Mouse (Mus musculus): ENCODE measurements around the gene Ppp2r2d.

Gene Ppp2r2d

DNA sequence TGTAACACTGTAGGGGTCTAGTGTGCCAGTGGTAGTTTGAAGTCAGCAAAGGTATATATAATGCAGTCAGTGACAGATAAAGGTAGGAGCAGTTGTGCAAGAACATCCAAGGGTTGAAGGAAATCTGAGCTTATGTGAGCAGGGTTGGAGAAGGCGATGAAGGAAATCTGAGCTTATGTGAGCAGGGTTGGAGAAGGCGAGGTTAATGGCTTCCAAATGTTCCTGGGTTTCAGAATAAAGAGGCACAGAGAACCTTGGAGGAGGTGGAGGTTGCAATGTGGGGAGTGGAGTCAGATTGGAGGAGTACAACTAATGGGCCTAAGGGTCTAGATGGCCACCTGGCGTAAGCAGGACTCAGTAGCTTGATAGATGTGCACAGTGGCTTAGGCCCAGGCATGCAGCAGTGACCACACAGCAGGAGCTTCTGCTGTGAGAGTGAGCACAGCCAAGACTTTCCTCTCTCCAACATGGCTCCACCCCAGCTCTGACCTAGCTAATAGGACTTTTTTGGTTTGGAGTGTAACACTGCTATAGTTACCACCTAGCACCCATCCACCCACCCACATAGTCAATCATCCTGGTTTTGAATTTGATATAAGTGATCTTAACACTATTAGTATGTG, 18.2 kb downstream of the Ppp2r2d start:
- DNase-seq = no peak

GRCm38 (mm10) chr7:138864776-138865175, 18.9 kb downstream of the Ppp2r2d start:
- DNase-seq = no peak

DNA sequence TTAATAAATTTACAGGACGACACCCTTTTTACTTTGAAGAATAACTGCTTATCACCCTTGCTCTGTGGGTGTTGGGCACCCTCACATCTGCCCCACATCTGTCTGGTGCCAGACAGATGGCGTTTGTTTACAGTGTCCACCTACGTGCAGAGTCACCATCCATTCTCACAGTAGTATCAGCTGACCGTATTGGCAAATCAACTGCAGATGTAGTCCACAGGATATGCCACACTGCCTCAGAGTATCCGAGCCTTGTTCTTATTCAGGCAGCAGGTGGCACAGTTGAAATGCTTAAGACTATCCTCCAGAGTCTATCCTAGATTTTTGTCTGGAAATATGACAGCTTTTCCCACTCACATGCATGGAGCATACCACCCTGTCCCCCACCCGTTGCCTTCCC, 21.4 kb downstream of the Ppp2r2d start:
- DNase-seq = no peak

DNA sequence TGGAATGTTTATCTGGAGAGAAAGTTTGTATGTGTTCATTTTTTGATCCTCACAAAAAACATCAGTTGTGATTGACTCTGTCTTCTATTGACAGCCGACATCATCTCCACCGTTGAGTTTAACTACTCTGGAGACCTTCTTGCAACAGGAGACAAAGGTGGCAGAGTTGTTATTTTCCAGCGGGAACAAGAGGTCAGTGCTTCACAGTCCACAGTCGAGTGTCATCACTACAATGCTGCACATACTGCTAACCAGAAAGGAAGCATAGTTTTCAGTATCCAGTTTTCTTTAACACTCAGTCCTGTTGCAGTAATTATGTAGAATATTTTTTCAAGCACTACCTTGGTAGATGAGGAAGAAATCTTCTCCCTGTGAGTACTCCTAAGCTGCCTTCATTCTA, 22.4 kb downstream of the Ppp2r2d start:
- DNase-seq = no peak

DNA sequence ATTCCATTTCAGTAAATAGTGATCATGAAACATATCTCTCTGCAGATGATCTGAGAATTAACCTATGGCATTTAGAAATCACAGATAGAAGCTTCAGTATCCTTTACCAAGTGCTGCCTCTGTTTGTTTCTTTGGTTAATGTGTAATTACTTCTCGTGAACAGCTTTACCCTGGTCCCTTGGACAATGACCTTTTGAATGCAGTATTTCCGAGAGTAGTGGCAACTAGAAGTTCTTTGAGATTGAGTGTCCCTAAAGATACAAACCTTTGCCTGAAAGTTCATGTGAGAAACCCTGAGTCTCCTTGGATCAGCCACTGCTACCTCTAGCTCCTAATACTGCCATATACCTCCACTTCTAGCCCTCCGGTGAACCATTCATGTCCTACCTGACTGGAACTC, 27.1 kb downstream of the Ppp2r2d start:
- DNase-seq = peak in 1 of 2 experiments; percentile 58

DNA sequence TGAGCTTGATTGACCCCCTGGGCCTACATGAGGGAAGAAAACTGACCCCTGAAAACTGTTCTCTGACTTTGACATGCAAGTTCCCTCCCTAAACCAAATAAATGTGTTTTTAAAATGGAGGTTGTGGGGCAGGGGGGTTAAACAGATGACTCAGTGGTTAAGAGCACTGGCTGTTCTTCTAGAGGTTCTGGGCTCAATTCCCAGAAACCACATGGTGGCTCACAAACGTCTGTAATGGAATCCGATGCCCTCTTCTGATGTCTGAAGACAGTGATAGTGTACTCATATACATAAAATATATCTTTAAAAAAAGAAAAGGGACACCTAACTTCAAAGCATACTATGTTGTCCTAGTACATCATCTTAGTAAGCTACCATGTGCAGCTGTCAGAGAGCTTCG, 29.2 kb downstream of the Ppp2r2d start:
- DNase-seq = no peak

DNA sequence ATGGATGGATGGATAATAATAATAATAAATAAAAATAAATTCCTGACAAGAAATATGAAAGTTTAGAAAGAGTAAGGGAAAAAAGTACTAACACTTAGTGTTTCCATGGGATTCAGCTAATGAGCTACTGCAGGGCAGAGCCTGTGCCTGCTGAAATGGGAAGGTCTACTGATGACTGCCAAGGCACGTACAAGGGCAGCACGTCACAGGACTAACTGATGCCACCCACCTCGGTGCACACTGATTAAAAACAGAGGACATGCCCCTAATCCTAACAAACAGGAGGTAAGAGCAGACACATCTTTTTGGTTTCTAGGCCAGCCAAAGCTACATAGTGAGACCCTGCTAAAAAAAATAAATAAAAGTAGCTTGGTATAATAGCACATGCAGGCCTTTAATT, 37.8 kb downstream of the Ppp2r2d start:
- DNase-seq = no peak

DNA sequence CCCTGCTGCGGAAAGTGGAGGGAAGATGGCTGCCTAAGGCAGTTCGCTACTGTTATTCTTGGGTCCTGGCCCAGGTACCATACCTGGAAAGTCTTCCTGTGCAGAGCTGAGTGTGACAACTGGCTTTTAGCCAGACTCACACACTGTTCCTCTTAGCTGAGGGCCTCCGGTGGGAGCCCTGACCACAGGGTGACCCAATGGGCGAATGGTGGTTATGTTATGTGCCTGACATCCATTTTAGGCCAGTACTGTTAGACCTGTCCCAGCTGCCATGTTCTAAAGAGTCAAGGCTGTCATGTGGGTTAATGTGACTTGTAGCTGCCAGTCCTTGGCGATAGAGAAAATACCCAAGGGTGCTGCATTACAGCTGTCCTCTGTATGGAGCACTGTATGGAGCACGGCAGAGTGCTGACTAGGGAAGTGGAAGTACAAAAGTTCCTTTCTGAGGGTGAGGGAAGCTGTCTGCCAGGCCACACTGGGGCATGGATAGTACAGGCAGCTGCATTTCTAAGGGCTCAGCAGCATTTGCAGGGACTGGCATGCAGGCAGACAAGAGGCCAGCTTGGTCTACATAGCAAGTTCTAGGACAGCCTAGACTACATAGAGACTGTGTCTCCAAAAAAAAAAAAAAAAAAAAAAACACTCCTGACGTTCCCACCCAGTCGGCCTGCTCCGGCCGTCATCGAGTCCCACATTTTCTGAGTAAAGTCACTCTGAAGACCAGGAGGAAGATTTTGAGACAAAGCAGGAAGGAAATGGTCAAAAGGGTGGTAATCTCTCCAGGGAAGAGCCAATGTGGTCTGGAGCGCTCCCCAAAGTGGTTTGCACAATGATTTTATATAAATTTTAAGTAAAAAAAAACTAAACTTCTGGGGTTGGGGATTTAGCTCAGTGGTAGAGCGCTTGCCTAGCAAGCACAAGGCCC, 39.7 kb downstream of the Ppp2r2d start:
- DNase-seq = peak in 1 of 2 experiments; percentile 35

GRCm38 (mm10) chr7:138898122-138898521, 52.2 kb downstream of the Ppp2r2d start:
- peak; percentile 65 to 82 for DNase-seq

DNA sequence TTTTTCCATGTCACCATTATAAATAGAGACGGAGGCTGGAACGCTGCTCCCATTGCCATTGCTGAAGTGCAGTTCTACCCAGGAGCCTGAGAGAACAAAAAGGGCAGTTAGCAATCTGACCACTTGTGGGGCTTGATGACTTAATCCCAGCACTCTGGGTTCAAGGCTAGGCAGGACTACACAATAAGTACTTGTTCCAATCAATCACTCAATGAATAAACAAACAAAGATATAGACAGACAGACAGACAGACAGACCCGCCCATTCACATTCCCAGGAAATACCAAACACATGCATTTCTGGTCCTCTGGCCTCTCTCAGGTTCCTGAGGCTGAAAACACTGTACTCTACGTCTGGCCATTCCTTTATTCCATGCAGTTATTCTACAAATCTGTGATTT, 52.9 kb downstream of the Ppp2r2d start:
- no peak for DNase-seq

GRCm38 (mm10) chr7:138903886-138904435, 58.1 kb downstream of the Ppp2r2d start:
- peak; percentile 61 to 86 for DNase-seq

- no peak for DNase-seq
These were observed 60.6 kb downstream of the Ppp2r2d start for GRCm38 (mm10) chr7:138906441-138906840.

DNA sequence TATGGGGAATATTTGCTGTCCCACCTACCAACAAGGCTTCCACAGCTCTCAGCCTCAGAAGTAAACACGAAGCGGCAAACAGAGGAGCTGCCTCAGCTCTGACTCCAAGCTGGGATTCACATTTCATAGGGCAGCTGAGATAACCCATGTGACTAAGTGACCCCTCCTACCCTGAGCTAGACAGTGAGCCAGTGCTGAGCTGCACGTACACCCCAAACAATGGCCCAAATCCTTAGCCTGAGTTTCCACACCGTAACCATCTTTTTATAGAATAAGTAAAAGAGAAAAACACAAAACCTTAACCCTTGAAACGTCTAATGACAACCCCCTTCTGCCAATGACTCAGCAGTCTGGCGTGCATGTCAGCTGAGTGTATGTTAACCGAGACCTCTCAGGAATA, 61.2 kb downstream of the Ppp2r2d start:
- peak; percentile 54 to 75 for DNase-seq

DNA sequence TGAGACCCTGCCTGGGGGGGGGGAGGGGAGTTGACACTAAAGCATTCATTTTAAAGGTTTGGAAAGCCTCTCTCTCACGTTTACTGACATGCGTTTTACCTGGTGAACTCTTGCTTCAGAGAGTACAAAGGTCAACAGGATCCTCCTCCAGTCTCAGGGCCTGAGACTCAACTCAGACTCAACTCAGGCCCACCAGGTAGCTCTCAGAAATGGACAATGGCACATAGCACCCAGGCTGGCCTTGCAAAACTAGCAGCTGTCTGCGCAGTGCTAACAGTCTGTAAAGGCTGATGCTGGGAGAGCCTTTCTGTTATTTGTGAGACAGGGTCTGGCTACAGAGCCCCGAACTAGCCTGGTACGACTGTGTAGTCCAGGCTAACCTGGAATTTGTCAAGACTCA, 62.1 kb downstream of the Ppp2r2d start:
- DNase-seq = peak; percentile 40 to 70

DNA sequence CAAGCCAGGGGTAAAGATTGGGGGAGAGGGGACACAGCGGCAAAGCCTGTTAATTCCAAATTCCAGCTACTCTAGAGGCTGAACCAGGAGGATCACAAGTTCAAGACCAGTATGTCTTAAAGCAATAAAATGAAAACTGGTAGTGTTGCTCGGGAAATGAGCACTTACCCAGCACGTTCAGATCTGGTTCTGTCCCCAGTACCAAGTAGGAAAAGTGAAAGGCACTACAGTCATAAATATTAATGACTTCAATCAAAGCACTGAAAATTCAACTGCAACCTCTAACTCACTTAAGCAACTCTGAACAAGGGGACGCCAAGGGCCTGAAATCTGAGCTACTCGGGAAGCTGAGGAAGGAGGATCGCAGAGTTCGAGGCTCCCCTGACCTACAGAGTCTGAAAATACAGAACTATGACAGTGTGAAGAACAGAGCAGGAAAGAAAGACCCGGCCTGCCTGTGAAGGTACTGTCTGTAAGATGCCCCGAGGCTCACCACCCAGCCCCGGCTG, 62.9 kb downstream of the Ppp2r2d start:
- no peak for DNase-seq

DNA sequence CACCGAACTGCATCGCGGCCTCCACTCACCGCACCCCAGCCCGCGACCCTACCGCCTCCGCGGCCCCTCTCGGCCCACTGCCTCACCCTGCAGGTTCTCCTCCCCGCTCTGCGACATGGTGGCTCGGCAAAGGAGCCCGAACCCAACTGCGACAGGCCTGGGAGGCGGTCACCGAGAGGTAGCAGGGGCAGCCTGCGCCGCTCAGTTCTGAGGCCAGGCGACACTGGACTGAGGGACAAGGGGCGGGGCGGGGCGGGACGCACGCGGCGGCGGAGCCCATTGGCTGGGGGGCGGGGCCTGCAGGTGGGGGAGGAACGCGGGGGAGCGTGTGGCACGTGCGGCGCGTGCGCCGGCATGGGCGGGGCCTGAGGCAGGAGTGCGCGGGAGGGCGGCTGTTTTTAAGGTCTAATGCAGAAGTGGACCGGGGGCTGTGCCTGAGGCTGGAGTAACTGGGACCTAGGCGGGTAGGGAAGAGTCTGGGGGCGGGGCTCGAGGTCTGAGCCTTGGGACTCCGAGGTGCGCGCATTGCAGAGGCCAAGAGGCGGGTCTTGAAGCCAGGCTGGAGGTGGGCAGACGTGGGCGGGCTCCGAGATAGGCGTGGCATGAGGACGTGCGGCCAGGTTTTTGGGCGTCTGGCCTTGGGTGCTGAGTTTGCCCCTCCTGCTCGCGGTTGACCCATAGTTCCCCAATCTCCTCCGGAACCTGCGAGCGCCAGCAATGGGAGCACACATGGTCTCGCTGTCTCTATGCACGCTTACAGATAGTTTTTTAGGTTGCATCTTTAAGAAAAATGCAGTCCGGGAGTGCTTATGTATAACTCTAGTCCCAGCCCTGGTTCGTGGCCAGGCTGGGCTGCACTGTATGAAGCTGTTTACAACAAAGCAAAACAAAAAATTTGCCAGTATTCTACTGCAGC, 63.7 kb downstream of the Ppp2r2d start, which contains the start of gene Bnip3:
Gene Bnip3, minus strand, starts transcription at position 243 of the 916 bp plus-strand sequence.
- DNase-seq = peak; percentile 96

DNA sequence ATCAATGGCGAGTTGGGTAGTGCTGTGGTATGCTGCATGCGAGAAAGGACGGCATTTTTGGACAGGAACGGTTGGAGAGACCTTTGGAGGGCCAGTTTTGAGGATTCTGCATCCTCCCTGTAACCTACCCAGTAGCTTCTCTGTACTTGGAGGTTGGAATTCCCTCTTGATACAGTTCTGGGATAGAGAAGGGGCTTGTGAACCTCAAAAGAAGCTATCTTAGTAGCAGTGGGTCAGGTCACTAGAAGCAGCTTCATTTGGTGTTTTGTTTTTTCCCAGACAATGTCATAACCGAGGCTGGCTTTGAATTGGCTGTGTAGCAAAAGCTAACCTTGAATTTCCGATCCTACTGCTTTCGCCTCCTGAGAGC, 64.3 kb downstream of the Ppp2r2d start:
- DNase-seq = no peak

DNA sequence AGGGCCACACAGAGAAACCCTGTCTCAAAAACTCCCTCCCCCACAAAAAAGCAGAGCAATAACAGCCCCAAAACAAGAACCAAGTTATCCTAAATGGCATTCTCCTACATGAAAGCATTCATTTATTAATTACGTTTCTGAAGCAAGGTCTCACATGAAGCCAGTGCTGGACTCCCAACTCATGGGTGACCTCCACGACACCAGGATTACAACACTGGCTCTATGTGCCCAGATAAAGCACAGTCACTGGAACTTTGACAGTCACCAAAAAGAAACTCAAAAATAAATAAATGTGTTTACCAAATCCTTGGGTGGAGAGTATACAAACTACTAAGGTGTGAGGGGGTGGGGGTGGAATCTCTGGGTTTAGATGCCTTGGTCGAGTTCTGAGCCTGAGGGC, 67.7 kb downstream of the Ppp2r2d start:
- no peak for DNase-seq

DNA sequence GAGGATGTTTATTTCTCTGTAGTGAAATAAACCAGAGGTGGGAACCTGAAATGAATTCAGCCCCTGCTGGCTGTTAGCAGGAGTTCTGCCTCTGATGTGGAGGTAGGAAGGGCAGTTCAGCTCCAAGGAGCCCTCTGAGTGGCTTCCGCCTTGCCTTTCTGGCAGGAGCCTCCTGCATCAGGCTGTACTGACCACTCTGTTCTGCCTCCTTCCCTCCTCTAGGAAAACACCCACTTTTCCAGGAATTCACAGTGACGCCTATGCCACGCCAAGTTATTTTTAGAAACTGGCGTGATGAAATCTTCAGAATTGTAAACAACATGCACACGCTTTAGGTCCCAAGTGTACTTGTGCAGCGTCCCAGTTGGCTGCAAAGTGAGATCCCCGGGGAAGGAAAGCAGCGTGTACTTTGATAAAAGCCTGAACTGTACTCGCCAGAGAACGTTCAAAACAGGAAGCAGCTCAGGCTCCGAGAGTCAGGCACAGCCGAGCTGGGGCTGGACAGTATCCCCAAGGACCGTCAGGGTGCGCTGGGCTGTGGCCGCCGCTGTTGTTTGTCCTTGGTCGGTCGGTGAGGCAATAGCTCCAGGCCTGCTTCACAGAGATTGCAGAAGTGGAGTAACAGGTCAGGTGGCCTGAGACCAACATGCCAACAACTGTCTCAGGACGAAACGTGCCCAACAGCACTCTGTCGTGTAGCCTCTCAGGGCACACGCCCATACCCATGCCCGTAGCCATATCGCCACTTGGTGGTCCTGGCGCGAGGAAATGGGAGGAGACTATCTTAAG, 73.5 kb downstream of the Ppp2r2d start:
- DNase-seq = peak; percentile 81 to 87

GRCm38 (mm10) chr7:138921611-138922010, 75.7 kb downstream of the Ppp2r2d start:
- peak; percentile 70 to 77 for DNase-seq

- DNase-seq = peak; percentile 63 to 79
These were observed 78.0 kb downstream of the Ppp2r2d start for GRCm38 (mm10) chr7:138923756-138924425.
